Mouse (Mus musculus) heart, postnatal 0 days (tissue): ENCODE measurements around the gene Mrgpra1.
"Not testable (repeated sequence)": the region's sequence is repeated elsewhere in the genome, so short reads cannot be mapped to it uniquely, and the experiment has no call there.

Source experiments
- CTCF ChIP-seq: IDR thresholded peaks from 2 replicates; pipeline ENCODE4 v1.5.1; 2016; ENCODE audit warnings: antibody characterized with exemption, control low read depth, low read depth
- EP300 ChIP-seq: IDR thresholded peaks from 2 replicates; pipeline ENCODE4 v1.6.1; 2016; ENCODE audit warnings: antibody characterized with exemption, low read depth

- not testable (repeated sequence) for TF ChIP-seq CTCF, EP300
Observed at GRCm38 (mm10) chr7:47341389-47341788, 12.7 kb downstream of the Mrgpra1 start.
